Mouse (Mus musculus) gastrocnemius, adult 2 months (tissue): ENCODE results near the gene Etnk2. TPM values are rescaled to one million over a fixed set of nuclear protein-coding genes. Genes with fewer than 3 reads are reported as not detected.
A peak's percentile ranks its signal among the peaks of the same experiment; 100 is the strongest.

Source experiments
- DNase-seq: peaks from one replicate; pipeline ENCODE4 v3.0.0; 2022
- H3K27ac ChIP-seq: fragments of 200-600 bp; 2 replicates; pipeline ENCODE4 v1.8.1; 2022; ENCODE audit warnings: mild to moderate bottlenecking
- H3K4me3 ChIP-seq: fragments of 200-600 bp; 2 replicates; pipeline ENCODE4 v1.8.1; 2022; ENCODE audit warnings: mild to moderate bottlenecking, moderate library complexity
- CTCF ChIP-seq: fragments of 200-600 bp; IDR thresholded peaks from 2 replicates; pipeline ENCODE4 v1.8.1; 2022; ENCODE audit warnings: antibody characterized with exemption, mild to moderate bottlenecking, moderate library complexity
- intact Hi-C: fragments of 180-260 bp; cut with DNase I; formaldehyde crosslinking; loops from one replicate; pipeline ENCODE4 v1.15.1; 2025
- total RNA-seq, 2 experiments: library from RNA; stranded (reverse); gene quantifications; 2 replicates each; pipeline ENCODE4 v1.2.3; 2021

Gene Etnk2
- total RNA-seq, 2 experiments from 2014 or later, result 0.10 to 0.20 TPM

GRCm38 (mm10) chr1:133397483-133398237 is 34.3 kb downstream of the Etnk2 start:
- DNase-seq, result no peak
- no peak for TF ChIP-seq CTCF
- H3K27ac ChIP-seq, result peak overlapping the region; percentile 73
- H3K4me3 ChIP-seq, result peak overlapping the region; percentile 28
- intact Hi-C loops, result no loop called here

- no peak for DNase-seq
- no peak overlapping the region for H3K4me3 ChIP-seq
- peak overlapping the region; percentile 72 for H3K27ac ChIP-seq
Measured at GRCm38 (mm10) chr1:133400014-133400725, 36.8 kb downstream of the Etnk2 start.

GRCm38 (mm10) chr1:133404005-133404404 is 40.6 kb downstream of the Etnk2 start:
- intact Hi-C loops, result no loop called here
- Histone ChIP-seq H3K27ac (no peak overlapping the region), H3K4me3 (no peak overlapping the region)
- no peak for TF ChIP-seq CTCF
- no peak for DNase-seq

More at GRCm38 (mm10) chr1:133400014-133400725, 36.8 kb downstream of the Etnk2 start:
- intact Hi-C loops, result no loop called here
- no peak for TF ChIP-seq CTCF

DNA sequence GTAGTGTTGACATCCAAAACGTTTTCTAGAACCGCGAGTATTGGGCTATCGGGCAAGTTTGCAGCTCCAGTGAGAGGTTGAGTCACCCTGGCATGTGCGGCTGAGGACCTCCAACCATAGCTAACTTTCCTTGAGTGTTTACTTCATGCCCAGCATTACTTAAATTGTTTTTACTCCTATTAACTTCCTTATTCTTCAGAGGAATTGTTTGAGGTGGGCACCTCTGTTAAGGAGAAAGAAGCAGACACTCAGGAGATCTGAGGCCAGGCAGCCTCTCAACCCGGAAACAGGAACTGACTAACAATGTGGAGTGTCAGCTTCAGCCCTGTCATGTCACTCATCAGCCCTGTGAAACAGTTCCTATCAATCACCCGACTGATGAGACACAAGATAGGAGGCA is 43.2 kb downstream of the Etnk2 start:
- peak; percentile 8 for DNase-seq
- TF ChIP-seq CTCF, result no peak
- intact Hi-C loops, result no loop called here
- Histone ChIP-seq H3K27ac (peak overlapping the region; percentile 63), H3K4me3 (no peak overlapping the region)

DNA sequence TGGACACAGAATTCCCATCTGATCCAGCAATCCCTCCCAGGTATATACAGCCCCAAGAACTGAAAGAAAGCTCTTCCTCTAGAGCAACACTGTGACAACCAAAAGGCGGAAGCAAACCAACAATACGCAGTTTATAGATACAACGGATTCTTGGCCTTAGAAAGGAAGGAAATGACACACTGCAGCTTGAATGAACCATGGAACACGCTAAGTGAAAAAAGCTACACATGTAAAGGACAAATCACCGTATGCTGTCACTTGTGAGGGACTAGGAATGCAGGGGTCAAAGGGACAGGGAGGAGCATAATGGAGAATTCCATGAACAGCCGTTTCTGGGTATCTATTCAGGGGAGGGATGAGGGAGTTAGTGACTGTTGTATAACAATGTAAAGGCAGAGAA is 44.1 kb downstream of the Etnk2 start:
- TF ChIP-seq CTCF, result no peak
- Histone ChIP-seq H3K4me3 (no peak overlapping the region), H3K27ac (peak overlapping the region; percentile 63)
- intact Hi-C loops, result no loop called here
- no peak for DNase-seq

DNA sequence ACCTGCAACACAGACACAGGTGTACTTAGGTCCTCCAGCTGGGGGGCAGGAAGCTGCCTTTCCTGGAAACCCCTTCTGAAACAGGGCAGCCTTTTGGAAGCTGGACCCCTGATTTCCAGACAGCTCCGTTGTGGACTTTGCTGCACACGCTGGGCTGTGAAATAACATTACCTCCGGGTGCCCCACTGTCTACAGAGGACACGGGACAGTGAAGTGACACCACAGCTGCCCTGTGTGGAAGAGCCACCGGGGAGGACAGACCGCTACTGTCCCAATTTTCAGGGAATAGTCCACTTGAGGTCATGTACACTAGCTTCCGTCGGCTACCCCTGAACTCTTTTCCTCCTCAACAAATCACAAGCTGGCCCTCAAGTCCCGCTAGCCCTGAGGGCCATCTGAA is 44.9 kb downstream of the Etnk2 start:
- H3K27ac ChIP-seq, result peak overlapping the region; percentile 63

GRCm38 (mm10) chr1:133408880-133409516 is 45.6 kb downstream of the Etnk2 start:
- no peak for TF ChIP-seq CTCF
- no peak for DNase-seq
- Histone ChIP-seq H3K27ac (peak overlapping the region; percentile 63; the same call in 1 of the 2 replicates), H3K4me3 (no peak overlapping the region)
- intact Hi-C loops, result no loop called here

More for the DNA sequence above, 44.9 kb downstream of the Etnk2 start:
- TF ChIP-seq CTCF, result no peak
- no peak overlapping the region for H3K4me3 ChIP-seq
- no peak for DNase-seq
- intact Hi-C loops, result no loop called here

GRCm38 (mm10) chr1:133409786-133410185 is 46.4 kb downstream of the Etnk2 start:
- TF ChIP-seq CTCF, result no peak
- Histone ChIP-seq H3K4me3 (no peak overlapping the region), H3K27ac (no peak overlapping the region)
- no peak for DNase-seq
- intact Hi-C loops, result no loop called here

DNA sequence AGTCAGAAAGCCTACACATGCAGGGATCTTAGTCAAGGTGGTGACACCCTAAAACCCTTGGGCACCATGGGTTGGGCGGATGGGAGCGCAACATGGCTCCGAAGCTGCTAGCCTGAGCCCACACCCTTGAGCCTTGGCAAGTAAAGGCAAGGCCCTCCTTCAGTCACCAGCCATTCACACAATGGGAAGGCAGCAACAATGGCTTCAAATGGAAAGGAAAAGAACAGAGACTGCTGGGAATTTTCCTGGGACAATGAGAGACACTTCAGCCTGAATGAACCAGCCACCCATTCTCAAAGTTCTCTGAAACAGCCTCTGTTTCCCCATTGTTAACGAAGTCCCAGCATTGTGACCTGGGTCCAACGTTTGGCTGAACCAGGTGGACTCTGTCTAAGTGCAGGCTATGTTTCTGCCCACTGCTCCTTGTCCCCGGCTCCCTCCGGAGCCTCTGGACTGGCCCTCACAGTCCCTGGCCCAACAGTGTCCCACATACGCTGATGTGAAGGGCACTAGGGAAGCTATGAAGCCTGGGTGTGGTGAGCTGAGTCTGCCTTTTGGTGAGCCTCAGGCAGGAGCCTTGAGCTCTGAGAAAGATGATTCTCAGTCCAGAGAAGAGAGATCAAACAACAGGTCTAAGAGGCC is 48.3 kb downstream of the Etnk2 start:
- no peak for TF ChIP-seq CTCF
- no peak for DNase-seq
- Histone ChIP-seq H3K27ac (peak overlapping the region; percentile 86), H3K4me3 (no peak overlapping the region)
- intact Hi-C loops, result no loop called here

GRCm38 (mm10) chr1:133412941-133413340 is 49.6 kb downstream of the Etnk2 start:
- Histone ChIP-seq H3K4me3 (peak overlapping the region; percentile 59), H3K27ac (peak overlapping the region; percentile 86)
- peak; percentile 79 for DNase-seq
- TF ChIP-seq CTCF, result no peak
- intact Hi-C loops, result no loop called here

DNA sequence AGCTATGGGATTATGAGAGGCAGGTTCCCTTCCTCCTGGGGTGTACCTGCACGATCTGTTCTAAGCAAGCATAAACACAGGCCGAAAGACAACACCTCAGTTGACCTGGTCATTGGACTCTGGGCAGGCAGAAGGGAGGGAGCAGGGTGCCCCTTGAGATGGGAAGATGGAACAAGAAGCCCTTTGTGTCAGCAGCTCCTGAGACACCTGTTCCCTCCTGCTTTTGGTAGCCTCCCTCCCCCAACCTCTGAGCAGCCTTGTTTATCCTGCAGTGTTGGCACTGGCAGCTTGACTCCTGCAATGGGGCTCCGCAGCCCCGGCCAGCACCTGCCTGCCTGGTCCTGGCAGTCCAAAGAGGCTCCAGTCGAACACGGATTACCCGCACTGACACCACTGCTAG is 51.7 kb downstream of the Etnk2 start:
- intact Hi-C loops, result no loop called here
- TF ChIP-seq CTCF, result no peak
- DNase-seq, result peak; percentile 50
- Histone ChIP-seq H3K4me3 (peak overlapping the region; percentile 34), H3K27ac (peak overlapping the region; percentile 86)

- intact Hi-C loops, result no loop called here
- Histone ChIP-seq H3K27ac (peak overlapping the region; percentile 86), H3K4me3 (peak overlapping the region; percentile 34)
- no peak for DNase-seq
- no peak for TF ChIP-seq CTCF
Measured at GRCm38 (mm10) chr1:133415505-133415904, 52.1 kb downstream of the Etnk2 start.
